Comparison of ENCODE assay signal across 7 mouse cellular contexts in the genomic region with DNA sequence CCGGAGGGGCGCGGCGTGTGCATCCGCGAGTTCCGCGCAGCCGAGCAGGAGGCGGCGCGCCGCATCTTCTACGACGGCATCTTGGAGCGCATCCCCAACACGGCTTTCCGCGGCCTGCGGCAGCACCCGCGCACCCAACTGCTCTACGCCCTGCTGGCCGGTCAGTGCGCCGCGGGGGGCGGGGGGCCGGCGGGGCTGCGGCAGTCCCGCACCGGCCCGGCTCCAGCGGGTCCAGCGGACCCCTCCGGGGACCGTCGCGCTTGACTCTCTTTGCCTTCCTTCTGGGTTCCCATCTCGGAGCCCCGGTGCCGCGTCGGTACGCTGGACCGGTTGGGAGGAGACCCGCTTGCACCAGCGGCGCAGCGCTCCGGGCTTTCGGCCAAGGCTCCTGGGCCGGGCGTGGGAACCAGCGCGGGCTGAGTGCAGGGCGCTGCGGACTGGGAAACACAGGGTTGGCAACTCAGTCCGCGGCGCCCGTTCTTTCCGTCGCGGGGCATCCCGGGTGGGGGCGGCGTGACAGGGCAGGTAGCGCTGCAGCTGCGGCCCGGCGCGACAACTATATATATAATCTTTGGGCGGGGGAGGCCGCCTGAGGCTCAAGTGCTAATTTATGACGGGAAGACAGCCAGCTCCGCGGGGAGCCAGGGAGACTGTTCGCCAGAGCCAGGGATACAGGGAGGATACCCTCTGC. TPM values are rescaled to one million over a fixed set of nuclear protein-coding genes. Genes with fewer than 3 reads are reported as not detected.
DNase-seq lines count a peak whose midpoint lies in the region; ATAC-seq lines count a peak whose summit lies in the region.

No protein-coding gene starts in this region.

- WGBS in forebrain, embryonic 15.5 days, result 0% methylated on average over 77 of the region's 80 CpGs
- under 1% methylated on average over 66 of the region's 80 CpGs for WGBS in hindbrain, embryonic 14.5 days

- peaks cover 10% of the 10 kb centered on the region; the same call in 1 of the 2 replicates for H3K4me1 ChIP-seq in brown adipose tissue, adult 24 weeks (ENCODE audit: control insufficient read depth, insufficient read depth, insufficient read length, low read length)
- H3K4me1 ChIP-seq in forebrain, embryonic 15.5 days, result peaks cover 40% of the 10 kb centered on the region
- peaks cover 25% of the 10 kb centered on the region for H3K4me1 ChIP-seq in hindbrain, embryonic 14.5 days (replicated peaks; ENCODE audit: control insufficient read depth, insufficient read depth, low read length)

- peaks cover 7% of the 10 kb centered on the region; the same call in 1 of the 2 replicates for H3K36me3 ChIP-seq in forebrain, embryonic 15.5 days
- H3K36me3 ChIP-seq in hindbrain, embryonic 14.5 days (replicated peaks; ENCODE audit: control insufficient read depth, insufficient read depth), result peaks cover 37% of the 10 kb centered on the region

- ATAC-seq in forebrain, embryonic 15.5 days (replicated peaks), result peak; percentile 35
- ATAC-seq in hindbrain, embryonic 14.5 days (ENCODE audit: low FRiP score), result peak; percentile 28

- H3K4me3 ChIP-seq in brown adipose tissue, adult 24 weeks (ENCODE audit: insufficient read depth, low read depth, low read length), result peak overlapping the region; percentile 88
- peak overlapping the region; percentile 89 for H3K4me3 ChIP-seq in forebrain, embryonic 15.5 days
- H3K4me3 ChIP-seq in hindbrain, embryonic 14.5 days (replicated peaks; ENCODE audit: low read length), result peak overlapping the region; percentile 66

- DNase-seq in R1 (ENCODE audit: low read depth, low spot score), result peak; percentile 22
- peak; percentile 60 for DNase-seq in hindbrain, embryonic 14.5 days (ENCODE audit: low spot score)
- peak; percentile 65 for DNase-seq in left cerebral cortex, adult 11 months (ENCODE audit: low spot score)
- peak; percentile 59 for DNase-seq in lung, postnatal 14 days
- peak; percentile 79 to 84 for DNase-seq in right cerebral cortex, postnatal 36 days (ENCODE audit: low spot score in 2 of 2)

- peak overlapping the region; percentile 95 for H3K27ac ChIP-seq in brown adipose tissue, adult 24 weeks (replicated peaks; ENCODE audit: low read depth, low read length)
- H3K27ac ChIP-seq in forebrain, embryonic 15.5 days (replicated peaks), result peak overlapping the region; percentile 96
- H3K27ac ChIP-seq in hindbrain, embryonic 14.5 days, result peak overlapping the region; percentile 99

- no peaks in the 10 kb centered on the region for H3K27me3 ChIP-seq in forebrain, embryonic 15.5 days
- no peaks in the 10 kb centered on the region for H3K27me3 ChIP-seq in hindbrain, embryonic 14.5 days (ENCODE audit: control insufficient read depth, insufficient read depth, low read length)

- peak overlapping the region; percentile 91 for H3K9ac ChIP-seq in forebrain, embryonic 15.5 days (replicated peaks)
- H3K9ac ChIP-seq in hindbrain, embryonic 14.5 days, result peak overlapping the region; percentile 85

- H3K9me3 ChIP-seq in forebrain, embryonic 15.5 days, result no peaks in the 10 kb centered on the region
- H3K9me3 ChIP-seq in hindbrain, embryonic 14.5 days (ENCODE audit: control insufficient read depth, low read length), result no peaks in the 10 kb centered on the region

- peak overlapping the region; percentile 79 for H3K4me2 ChIP-seq in forebrain, embryonic 15.5 days (replicated peaks)
- peak overlapping the region; percentile 63 for H3K4me2 ChIP-seq in hindbrain, embryonic 14.5 days (replicated peaks)

RNA-seq across cellular contexts. Expression of gene Nat8l, which starts 1.4 kb away (rescaled TPM):
- polyA plus RNA-seq in brown adipose tissue, adult 24 weeks (2012; ENCODE audit: insufficient read depth, insufficient read length, missing spikeins), result 66.7 and 81.4 TPM in 2 replicates
- polyA plus RNA-seq in forebrain, embryonic 15.5 days (2015; fragmentation: Nextera tagmentation; extraction: Ambion mirVana), result 4.0 and 4.8 TPM in 2 replicates
- polyA plus RNA-seq in hindbrain, embryonic 14.5 days (2014; fragmentation: Nextera tagmentation; extraction: Ambion mirVana), result 3.9 and 4.5 TPM in 2 replicates

RNA-seq across cellular contexts. Expression of gene Gm1673, which starts 14.0 kb away (rescaled TPM):
- 2.5 TPM in 1 of 2 replicates, not detected in the other for polyA plus RNA-seq in brown adipose tissue, adult 24 weeks (2012; ENCODE audit: insufficient read depth, insufficient read length, missing spikeins)
- polyA plus RNA-seq in forebrain, embryonic 15.5 days (2015; fragmentation: Nextera tagmentation; extraction: Ambion mirVana), result 544 and 580 TPM in 2 replicates
- 425 and 498 TPM in 2 replicates for polyA plus RNA-seq in hindbrain, embryonic 14.5 days (2014; fragmentation: Nextera tagmentation; extraction: Ambion mirVana)

Comparison
In these comparisons a context has a peak if more than half of its experiments do, and no peak if none do; other contexts are left out.
1. Peak in every context shown above with its lines: DNase-seq, ATAC-seq, H3K4me3 ChIP-seq and H3K27ac ChIP-seq.
2. DNase-seq: peak in every context shown above with its lines; median percentile 82 in right cerebral cortex, postnatal 36 days; 65 in left cerebral cortex, adult 11 months; 60 in hindbrain, embryonic 14.5 days; 59 in lung, postnatal 14 days; 22 in R1.
3. RNA of gene Nat8l, which starts 1.4 kb away (polyA plus RNA-seq): 66.7 to 81.4 TPM in brown adipose tissue, adult 24 weeks; 4.0 to 4.8 TPM in forebrain, embryonic 15.5 days and 3.9 to 4.5 TPM in hindbrain, embryonic 14.5 days; every median in the first group is over 10 times any median in the second.
4. RNA of gene Gm1673, which starts 14.0 kb away (polyA plus RNA-seq): 544 to 580 TPM in forebrain, embryonic 15.5 days and 425 to 498 TPM in hindbrain, embryonic 14.5 days; 2.5 TPM in brown adipose tissue, adult 24 weeks; every median in the first group is over 100 times any median in the second.